Mouse (Mus musculus) right cerebral cortex, postnatal 36 days (tissue): ENCODE measurements around the gene Ltb4r1.

ENCODE experiments used
- DNase-seq, 2 experiments: peaks; one replicate each; pipeline ENCODE4 v3.0.0; 2022; ENCODE audit warnings: low spot score in 2 of 2, mixed read lengths in 1 of 2

Ltb4r1 gene

DNA sequence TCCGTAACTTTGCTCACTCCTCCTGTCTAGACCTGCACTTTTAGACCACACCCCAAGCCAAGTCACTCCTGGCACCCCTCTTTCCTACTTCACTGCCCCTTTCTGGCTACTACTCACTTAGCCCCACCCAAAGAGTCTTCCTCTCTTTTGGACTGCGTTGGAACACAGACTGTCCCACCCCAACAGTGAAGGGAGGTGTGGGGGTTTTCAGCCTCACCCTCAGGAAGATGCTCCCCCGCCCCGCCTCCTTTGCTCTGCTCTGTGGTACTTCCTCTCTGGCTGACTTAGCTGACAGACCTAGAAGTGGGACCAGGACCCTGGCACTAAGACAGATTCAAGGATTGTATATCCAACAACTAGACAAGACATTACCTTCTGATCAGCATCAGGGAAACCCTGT is at the start of gene Ltb4r1:
Gene Ltb4r1, plus strand, starts transcription at position 267 of the 400 bp plus-strand sequence.
- DNase-seq: no peak

DNA sequence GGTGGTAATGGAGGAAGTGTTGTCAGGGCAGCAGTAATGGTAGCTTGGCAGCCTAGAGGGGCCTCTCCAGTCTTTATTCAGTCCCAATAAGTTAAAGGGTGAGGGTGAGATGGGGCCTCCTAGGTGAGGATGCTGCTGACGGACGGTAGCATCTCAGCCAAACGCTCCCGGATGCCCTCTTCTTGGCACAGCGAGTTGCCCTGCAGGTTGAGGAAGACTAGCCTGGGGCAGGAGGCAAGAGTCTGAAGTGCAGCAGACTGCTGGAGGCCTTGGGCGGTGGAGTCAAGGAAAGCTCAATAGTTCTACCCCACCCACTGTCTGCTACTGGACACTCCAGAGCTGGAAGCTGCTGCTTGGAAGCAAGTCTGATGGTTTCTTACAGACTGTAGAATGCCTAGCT is 49.5 kb upstream of the Ltb4r1 start:
- no peak for DNase-seq

DNA sequence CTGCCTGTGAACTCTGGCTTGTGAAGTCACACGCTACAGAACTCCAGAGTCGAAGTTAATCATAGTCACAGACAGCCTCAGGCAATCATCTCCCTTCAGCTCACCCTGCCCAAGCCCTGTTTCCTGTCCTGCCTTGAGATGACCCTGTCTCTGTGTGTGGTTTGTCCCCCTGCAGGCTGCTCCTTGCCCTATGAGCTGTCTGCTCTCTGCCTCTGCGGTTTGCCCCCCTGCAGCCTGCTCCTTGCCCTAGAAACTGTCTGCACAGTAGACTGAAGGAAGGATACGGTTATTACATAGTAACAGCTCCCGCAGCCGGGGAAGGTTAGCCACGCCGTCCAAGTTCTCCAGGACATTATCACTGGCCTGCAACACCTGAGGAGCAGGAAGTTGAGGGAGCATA is 48.9 kb upstream of the Ltb4r1 start:
- DNase-seq: no peak

DNA sequence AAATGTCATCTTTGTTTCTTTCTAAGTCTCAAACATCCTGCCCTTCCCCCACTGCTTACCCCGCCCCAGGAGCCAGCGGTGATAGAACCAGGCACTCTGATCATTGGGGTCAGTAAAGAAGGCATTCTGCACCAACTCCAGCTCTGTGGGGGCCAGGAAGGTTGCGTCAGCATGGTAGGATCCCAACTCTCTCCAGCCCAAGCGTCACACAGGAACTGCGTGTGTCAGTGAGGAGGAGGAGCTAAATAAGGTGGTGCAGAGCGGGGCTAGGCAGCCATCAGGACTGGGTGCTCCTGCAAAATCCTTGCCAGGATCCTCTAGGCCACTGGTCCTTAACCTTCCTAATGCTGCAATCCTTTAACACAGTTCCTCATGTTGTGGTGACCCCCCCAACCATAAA is 46.0 kb upstream of the Ltb4r1 start:
- DNase-seq: no peak

DNA sequence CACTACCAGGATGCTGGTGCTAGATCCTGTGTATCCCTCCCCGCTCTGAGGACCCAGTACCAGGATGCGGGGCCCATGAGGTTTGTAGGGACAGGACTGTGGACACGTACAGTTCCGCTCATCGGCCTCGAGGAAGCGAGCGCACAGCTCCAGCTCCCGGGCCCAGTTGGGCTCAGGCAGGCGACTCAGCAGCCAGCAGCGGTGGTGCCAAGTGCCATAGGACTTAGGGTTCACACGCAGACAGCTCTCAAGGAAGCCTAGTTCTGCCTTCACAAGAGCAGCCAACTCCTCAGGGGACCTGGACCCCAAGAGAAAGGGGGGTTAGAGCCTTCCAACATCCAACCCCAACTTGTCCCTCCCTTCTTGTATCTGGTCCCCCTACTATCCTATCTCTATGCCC is 45.1 kb upstream of the Ltb4r1 start:
- DNase-seq: no peak

DNA sequence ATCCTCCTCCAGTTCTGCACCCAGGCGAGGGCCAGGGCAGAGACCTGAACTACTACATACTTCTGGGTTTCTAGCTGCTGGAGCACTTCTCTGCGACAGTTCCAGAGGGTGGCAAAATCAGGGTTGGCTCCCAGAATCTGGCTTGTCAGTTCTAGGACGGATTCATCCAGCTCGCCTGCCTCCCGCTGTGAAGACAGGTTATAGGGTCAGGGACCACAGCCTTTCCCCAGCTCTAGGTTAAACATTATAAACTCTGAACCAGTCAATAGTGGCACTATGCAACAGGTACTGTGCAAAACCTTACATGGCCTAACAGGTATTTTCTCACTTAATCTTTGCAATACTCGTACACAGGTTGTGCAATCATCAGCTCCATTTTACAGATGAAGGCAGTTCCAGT is 44.7 kb upstream of the Ltb4r1 start:
- DNase-seq: no peak

DNA sequence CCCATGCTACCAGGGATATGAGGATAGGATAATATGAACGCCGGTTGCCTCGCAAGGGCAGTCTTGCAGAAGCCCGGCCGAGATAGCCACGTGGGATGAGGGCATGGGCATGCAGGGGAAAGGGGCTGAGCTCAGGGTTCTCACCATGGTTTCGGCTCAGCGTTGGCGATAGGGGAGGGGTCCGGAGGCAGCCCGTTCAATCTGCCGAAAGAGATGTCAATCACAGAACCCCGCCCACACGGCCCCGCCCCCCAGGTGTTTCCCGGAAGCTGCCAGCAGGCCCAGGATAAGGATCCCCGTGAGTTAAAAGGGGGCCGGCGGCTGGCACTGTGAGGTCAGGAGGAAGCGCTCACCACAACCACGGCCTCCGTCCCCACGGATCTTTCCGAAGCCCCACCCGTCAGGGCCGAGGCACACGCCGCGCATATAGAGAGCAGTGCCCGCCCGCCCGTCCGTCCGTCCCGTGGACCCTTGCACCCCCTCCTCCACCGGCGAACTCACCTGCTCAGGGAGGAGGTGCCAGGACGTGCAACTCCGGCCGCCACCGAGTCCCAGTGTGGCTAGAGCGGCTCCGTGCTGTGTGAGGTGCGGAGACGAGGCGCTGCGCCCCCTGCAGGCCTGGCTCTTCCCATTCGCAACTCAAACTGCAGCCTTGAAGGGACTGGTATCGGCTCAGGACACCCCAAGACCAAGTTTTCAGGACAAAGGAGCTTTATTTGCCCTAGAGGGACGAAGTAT is 43.9 kb upstream of the Ltb4r1 start, which contains the start of gene Rabggta:
Gene Rabggta, minus strand, starts transcription at position 564 of the 738 bp plus-strand sequence.
- peak; percentile 90 to 93 for DNase-seq

DNA sequence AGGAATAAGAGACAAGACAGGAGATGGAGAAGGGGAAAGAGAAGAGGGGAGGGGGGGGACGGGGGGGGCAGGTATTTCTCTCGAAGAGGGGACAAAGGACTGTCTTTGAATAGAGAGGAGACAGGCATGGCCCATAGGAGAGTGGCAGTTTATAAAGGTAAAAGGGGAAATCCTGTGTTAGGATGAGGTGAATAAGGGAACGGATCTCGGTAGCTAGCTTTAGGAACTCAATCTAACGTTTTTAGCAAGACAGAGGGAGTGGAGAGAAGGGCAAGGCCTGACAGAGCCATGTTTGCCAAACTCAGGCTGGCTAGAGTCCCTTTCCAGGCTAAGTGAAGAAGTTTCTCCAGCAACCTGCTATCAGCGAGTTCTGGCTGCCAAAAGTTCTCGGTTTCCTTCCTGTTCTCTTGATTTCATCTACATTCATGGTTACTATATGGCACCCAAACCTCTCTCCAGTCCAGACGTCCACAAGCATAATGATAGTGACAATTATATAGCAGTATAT is 43.3 kb upstream of the Ltb4r1 start:
- no peak for DNase-seq

DNA sequence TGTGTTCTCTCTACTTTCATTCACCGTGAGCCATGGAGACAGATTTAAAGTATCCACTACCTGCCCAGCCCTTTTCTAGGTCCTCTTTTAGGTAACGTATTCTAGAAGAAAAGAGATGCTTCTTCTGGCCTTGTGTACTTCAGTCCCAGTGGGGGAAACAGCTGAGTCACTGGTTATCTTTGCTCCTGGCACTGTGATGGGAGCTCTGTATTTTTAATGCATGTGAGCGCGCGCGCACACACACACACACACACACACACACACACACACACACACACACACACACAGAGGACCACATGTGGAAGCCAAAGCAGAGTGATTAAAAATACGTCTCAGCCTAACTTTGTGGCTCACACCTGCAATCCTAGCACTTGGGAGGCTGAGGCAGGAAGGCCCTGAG is 42.3 kb upstream of the Ltb4r1 start:
- DNase-seq: no peak

DNA sequence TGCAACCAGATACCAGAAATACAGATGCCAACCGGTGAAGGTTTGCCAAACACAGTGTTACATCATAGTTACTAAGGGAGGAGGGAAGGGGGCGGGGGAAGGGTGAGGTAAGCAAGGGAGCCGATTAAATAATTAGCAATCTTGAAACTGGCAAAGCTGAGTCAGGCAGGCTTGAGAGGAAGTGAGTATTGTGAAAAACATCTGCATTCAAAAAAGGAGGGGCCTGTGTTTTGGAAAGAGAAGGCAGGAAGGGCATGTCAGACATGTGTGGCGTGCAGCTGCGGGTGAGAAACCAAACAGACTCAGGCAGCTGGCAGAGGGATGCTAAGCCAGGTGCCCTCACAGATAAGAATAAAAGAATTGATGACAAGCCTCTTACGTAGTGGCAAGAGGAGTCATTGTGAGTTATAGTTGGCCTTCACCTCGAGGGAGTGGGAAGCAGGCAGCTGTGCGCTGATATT is 41.3 kb upstream of the Ltb4r1 start:
- no peak for DNase-seq

DNA sequence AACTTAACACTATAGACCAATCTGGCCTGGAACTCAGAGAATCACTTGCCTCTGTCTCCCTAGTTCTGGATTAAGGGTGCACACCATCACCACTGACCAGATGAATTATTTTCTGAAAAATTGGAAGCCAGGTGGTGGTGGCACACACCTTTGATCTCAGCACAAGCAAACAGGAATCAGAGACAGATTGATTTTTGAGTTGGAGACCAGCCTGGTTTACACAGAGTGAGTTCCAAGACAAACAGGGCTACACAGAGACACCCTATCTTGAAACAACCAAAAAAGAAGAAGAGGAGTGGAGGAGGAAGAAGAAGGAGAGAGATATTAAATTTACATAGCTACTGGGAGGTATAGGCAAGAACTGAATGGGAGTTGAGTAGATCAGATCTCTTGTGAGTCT is 39.5 kb upstream of the Ltb4r1 start:
- DNase-seq: no peak

DNA sequence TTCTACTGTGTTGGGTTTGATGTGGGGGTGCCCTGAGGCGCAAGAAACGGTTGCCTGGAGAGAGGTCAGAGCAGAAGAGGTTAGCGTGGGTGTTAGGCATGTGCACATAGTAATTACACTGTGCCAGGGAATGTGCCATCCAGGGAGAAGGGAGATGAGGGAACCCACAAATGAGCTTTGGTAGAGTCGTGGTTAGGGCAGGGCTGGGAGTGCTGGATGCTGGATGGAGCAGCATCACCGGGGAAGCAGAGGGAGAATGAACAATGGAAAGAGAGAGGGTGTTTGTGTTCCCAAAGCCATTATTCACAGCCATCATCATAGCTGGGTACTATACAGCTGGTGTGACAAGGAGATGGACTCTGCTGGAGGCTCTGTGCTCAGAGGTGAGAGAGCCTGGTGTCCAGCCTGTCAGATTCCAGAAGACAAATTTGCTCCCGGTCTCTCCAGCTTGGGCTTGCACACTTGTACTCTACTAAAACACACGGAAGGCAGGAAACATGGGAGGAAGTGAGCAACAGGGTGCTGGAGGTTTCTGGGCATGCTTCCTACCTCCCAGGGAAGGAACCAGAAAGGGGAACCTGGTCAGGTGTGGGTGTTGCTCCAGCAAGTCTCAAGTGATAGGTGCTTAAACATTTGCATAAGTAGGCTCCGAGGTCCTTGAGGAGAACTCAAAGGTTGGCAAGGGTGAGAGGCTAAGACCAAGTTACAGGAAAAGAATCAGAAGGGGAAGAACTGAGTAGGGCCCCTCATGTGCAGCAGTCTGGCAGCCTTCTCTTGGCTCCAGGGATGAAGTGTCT is 37.7 kb upstream of the Ltb4r1 start:
- DNase-seq: no peak

DNA sequence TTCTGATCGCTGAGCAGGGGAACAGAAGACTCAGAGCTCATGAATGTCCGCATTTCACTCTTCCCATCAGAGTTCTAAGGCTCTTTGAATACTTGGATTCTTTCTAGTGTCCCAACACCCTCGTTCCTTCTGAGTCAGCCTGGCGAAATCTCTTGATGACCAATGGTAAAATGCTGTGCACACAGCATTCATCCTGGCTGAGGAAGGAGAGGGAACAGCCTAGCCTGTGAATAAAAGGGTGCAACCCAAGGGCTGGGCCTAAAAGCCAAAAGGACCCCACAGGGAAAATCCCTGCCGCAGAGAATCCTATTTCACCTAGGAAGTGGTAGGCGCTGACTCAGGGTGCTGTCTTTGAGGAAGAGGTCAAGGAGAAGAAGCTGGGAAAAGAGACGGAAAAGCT is 35.6 kb upstream of the Ltb4r1 start:
- no peak for DNase-seq

DNA sequence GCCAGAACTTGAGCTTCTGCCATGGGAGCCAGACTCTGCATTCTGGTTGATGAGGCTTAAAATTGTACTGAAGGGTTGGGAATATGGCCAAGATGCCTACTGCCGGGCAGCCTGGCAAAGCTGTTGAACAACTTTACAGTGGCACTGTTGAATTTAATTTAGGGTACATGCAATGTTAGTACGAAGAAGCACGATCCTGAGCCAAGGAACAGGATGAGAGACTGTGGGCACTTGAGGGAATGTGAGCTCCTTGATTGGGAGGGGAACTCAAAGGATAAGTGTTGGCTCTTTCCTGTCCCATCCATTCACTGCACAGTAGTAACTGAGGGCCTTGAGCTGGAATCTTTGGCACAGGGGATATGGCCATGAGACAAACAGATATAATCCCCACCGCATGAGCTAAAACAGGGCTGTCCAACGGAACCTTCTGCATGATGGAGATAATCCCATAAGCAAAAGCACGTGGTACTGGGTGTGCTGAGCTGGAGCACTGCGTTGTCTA is 35.2 kb upstream of the Ltb4r1 start:
- peak in 1 of 2 experiments; percentile 21 for DNase-seq

DNA sequence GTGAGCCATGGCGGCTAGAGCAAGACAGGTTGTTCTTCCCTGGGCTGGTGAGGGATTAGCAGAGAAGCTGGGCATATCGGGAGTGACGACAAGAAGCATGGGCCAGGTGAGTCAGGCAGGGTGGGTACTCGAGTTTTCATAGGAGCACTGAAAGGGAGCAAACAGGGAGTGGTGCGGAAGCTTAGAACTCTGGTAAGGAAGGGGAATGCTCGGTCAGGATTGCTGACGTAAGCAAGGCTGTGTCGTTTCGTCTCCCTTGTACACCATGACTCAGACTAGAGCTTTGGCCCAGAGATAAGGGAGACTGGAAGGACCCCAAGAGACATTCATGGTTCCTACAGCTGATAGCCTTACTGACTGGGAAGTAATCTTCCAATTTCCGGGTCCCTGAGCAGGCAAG is 31.9 kb upstream of the Ltb4r1 start:
- DNase-seq: no peak

DNA sequence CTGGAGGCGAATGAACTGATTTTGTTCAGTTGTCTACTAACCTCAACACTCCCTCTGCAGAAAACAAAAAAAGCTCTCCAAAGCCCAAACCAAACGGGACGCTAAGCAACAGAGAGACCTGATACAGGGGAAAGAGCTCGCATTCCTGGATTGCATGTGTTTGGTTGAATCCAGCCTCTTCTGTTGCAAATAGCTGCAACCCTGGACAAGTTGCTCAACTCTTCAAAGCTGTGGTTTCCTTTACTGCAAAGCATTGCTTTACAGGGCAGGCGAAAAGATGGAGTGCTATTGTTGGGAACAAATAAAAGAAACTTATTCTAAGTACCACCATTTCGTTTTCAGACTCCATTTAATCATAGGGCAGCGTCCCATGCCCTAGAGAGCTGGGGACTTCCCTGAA is 30.9 kb upstream of the Ltb4r1 start:
- DNase-seq: no peak

DNA sequence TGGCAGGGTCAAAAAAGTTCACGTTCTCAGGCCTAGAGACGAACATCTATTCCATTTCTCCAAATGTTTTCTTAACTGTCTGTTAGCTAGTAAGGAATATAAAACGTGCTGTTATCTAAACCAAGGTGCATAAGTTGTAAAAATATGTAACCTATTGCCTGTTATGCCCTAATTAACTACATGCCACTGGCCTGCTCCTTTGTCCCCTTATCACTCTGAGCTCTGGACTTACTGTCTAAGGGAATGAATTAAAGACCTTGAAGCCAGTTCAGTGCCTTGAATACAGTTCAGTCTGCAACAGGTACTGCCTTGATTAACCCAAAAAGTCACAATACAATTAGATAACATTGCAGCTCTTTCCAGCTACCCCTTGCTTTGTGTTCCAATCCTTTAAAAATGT is 30.4 kb upstream of the Ltb4r1 start:
- no peak for DNase-seq

DNA sequence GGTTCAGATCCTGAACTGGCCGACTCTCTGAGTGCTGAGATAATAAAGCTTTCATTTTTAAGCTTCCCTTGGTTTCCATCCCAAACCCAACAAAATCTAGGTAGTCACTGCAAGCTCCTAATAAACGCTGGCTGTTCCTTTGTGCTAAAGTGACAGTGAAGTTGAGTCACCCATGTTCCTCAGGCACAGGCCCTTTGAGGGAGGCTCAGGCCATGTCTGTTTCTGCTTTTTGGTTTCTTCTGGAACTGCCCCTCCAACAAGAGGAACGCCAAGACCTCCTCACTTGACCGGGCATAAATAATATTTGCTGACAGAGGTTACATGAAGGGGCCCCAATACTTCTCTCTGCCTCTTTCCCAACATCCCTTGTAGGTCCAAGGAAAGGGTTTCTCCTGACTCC is 30.0 kb upstream of the Ltb4r1 start:
- DNase-seq: no peak

DNA sequence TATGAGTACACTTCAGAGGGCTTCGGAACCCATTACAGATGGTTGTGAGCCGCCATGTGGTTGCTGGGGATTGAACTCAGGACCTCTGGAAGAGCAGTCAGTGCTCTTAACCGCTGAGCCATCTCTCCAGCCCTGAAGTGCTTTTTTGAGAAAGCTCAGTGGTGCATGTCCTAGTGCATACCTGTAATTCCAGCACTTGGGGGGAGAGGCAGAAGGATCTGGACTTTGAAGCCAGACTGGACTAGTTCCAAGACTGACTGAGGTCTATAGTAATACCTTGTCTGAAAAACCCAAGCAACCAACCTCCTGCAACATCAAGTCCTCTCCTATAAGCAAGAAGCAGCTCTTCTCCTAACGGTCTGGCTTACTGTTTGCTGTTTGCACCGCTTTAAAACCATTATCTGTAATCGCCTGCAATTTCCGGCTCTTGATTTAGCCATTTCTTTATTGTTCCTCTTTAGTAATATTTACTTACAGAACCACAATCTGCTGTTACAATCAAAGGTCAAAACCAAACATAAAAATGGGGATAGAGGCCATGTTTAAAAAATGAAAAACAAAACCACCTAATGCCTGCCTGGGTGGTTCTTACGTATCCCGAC is 28.6 kb upstream of the Ltb4r1 start:
- DNase-seq: no peak

DNA sequence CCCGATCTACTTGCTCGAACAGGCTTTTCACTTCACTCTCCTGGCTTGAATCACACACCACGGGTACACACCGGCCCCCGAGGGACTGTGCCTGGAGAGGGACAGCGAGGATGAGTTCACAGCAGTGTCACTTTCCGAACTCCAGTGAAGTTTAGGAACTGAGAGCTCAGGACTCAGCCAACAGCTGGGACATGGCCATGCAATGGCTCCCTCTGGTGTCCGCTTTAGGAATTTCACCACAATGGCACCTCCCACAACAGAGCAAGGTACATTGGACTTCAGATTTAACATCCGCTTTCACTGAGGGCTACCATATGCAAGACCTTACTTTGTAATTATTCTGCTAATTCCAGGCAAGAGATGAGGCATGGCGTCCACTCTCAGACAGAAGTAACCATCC is 22.1 kb upstream of the Ltb4r1 start:
- DNase-seq: peak; percentile 63 to 70

DNA sequence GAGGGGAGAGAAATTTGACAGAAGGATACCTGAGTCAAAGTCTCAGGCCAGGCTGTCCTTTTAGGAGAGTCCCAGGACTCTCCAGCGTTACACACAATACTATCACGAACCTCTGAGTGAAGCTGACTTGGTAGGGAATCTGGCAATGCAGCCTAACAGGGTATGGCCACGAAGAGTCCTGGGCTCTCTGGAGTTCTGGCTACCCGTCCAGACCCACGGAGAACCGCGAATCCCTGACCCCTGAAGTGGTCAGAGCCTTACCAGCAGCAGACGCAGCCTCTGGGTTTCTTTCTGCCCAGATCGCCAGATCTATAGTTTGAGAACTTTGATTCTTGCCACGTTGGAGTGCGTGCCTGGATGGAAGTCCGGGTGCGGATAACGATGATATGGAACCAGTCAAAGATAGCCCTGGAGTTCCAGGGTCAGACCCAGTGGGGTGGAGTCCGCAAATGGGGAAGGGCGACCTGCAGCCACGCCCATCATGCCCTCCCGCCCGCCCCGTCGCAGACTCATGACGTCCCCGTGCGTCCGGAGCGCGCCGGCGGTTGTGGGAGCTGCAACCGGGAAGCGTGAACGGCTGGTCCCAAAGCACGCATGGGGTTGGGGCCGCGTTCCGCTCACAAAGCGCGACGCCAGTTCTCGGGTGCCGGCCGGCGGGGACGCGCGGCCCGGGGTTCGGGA is 20.4 kb upstream of the Ltb4r1 start, which contains the start of the genes Dhrs1 and Nop9:
Gene Dhrs1, minus strand, starts transcription at position 511 of the 681 bp plus-strand sequence.
Gene Nop9, plus strand, starts transcription at position 514 of the 681 bp plus-strand sequence.
- peak; percentile 76 for DNase-seq

DNA sequence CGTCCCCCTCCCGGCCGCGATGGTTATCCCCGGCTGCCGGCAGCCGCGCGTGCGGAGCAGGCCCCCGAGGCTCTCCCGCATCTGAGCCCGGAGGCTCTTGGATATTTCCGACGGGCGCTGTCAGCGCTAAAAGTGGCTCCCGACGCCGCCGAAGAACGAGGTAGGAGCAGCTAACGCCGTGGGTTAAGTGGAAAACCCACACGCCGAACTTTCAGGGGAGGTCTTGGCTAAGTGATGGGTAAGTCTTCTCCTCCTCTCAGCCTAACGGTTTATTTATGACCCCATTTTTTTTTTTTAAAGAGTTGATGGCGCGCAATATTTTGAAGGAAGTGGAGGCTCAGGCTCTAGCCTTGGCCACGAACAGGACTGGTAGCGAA is 19.9 kb upstream of the Ltb4r1 start:
- no peak for DNase-seq
